Mouse (Mus musculus) heart, adult 2 months (tissue): ENCODE measurements around the gene Calcoco1. TPM values are rescaled to one million over a fixed set of nuclear protein-coding genes. Genes with fewer than 3 reads are reported as not detected.
A peak's percentile ranks its signal among the peaks of the same experiment; 100 is the strongest.

ENCODE experiments used
- DNase-seq, 2 experiments: peaks; one replicate each; pipeline ENCODE4 v3.0.0; 2021
- H3K27ac ChIP-seq: fragments of 200-600 bp; 2 replicates; pipeline ENCODE4 v1.8.1; 2022
- H3K27me3 ChIP-seq: fragments of 200-500 bp; 2 replicates; pipeline ENCODE4 v1.6.1; 2012; ENCODE audit warnings: mild to moderate bottlenecking, low read length, inconsistent platforms, mixed read lengths; ENCODE audit not compliant: control insufficient read depth, insufficient read depth
- H3K36me3 ChIP-seq: fragments of 200-500 bp; 2 replicates; pipeline ENCODE4 v1.6.1; 2012; ENCODE audit warnings: low read length, inconsistent platforms; ENCODE audit not compliant: control insufficient read depth, insufficient read depth
- H3K4me1 ChIP-seq: fragments of 200-500 bp; 2 replicates; pipeline ENCODE4 v1.6.1; 2011; ENCODE audit warnings: low read length; ENCODE audit not compliant: control insufficient read depth, insufficient read depth
- H3K4me3 ChIP-seq: fragments of 200-600 bp; 2 replicates; pipeline ENCODE4 v1.8.1; 2022
- H3K79me2 ChIP-seq: fragments of 200-500 bp; replicated peaks from 2 replicates; pipeline ENCODE4 v1.6.1; 2012; ENCODE audit warnings: mild to moderate bottlenecking, inconsistent platforms, low read length, moderate library complexity, mixed read lengths; ENCODE audit not compliant: control insufficient read depth, insufficient read depth
- H3K9ac ChIP-seq: fragments of 200-500 bp; 2 replicates; pipeline ENCODE4 v1.6.1; 2012; ENCODE audit warnings: low read depth, mild to moderate bottlenecking, control low read depth, inconsistent platforms, low read length, mixed read lengths
- CTCF ChIP-seq: fragments of 200-600 bp; IDR thresholded peaks from 2 replicates; pipeline ENCODE4 v1.8.1; 2022; ENCODE audit warnings: antibody characterized with exemption, mild to moderate bottlenecking, moderate library complexity
- EP300 ChIP-seq: fragments of 200-500 bp; IDR thresholded peaks from 2 replicates; pipeline ENCODE4 v1.6.1; 2011; ENCODE audit warnings: low read depth, low read length, control low read depth; ENCODE audit not compliant: insufficient read depth
- POLR2A ChIP-seq: fragments of 200-500 bp; IDR thresholded peaks from 2 replicates; pipeline ENCODE4 v1.6.1; 2011; ENCODE audit warnings: mild to moderate bottlenecking, low read depth, low read length, control low read depth; ENCODE audit not compliant: insufficient read depth
- WGBS: fragments of 180-500 bp; shearing (Covaris S2); methylation state at CpG from one replicate; pipeline ENCODE4 v1.1.7; 2018; 5-methylcytosine and 5-hydroxymethylcytosine counted together
- intact Hi-C: fragments of 180-260 bp; cut with DNase I; formaldehyde crosslinking; loops from one replicate; pipeline ENCODE4 v1.15.1; 2025
- polyA plus RNA-seq: library from polyadenylated mRNA; depleted of rRNA; stranded (reverse); fragments of >200 nt; gene quantifications from 2 replicates; pipeline ENCODE4 v1.2.3, GENCODE M21; 2012
- total RNA-seq, 2 experiments: library from RNA; stranded (reverse); gene quantifications; 2 replicates each; pipeline ENCODE4 v1.2.3; 2021

Gene Calcoco1
- total and polyA plus RNA-seq, 3 experiments: 98.0 to 124 (median 108) TPM

DNA sequence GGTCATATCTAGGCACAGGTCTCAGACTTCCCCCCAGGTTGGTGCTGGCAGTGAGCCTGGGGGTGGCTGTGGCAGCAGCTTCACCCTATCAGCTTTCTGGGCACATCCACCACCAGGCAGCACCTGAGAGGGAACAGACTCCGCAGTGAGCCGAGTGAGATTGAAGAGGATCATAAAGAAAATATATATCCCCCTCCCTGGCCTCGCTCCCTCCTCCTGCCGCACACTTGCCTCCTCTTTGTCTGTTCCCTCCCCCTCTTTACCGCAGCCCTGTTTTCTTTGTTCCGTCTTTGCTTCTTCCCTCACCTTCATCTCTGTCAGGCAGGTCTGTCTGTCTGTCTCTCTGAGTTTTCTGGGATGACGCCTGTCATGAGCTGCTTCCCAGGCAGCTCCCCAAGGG, 32.4 kb upstream of the Calcoco1 start:
- 57% methylated on average over 7 of the region's 7 CpGs for WGBS
- Histone ChIP-seq H3K9ac (no peak overlapping the region), H3K36me3 (no peaks in the 10 kb centered on the region), H3K79me2 (no peaks in the 10 kb centered on the region), H3K4me3 (no peak overlapping the region), H3K4me1 (no peaks in the 10 kb centered on the region), H3K27ac (no peak overlapping the region), H3K27me3 (peaks cover 2% of the 10 kb centered on the region; the same call in 1 of the 2 replicates)
- no peak for TF ChIP-seq EP300
- TF ChIP-seq CTCF: no peak
- TF ChIP-seq POLR2A: no peak
- intact Hi-C loops: no loop called here
- no peak for DNase-seq

DNA sequence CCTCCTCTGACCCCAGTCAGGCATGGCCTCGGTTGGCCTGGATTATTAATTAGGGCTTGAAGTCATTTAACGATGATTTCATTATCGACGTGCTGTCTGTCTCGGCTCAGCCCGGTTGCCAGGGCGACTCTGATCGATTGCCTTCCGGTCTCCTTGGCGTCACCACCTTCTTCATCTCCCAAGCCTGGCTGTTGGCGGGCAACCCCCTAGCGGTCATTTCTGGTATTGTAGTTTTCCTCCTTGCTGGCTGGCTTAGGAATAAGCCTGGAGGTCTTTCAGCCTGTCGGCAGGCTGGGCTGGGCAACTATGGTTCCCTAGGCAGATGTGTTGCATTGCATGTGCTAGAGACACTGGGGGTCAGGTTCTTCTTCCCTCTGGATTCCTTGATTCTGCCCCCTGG, 31.2 kb upstream of the Calcoco1 start:
- H3K4me1 ChIP-seq: no peaks in the 10 kb centered on the region
- H3K36me3 ChIP-seq: no peaks in the 10 kb centered on the region
- H3K9ac ChIP-seq: no peak overlapping the region
- intact Hi-C loops: no loop called here
- no peaks in the 10 kb centered on the region for H3K79me2 ChIP-seq
- WGBS: 15% methylated on average over 13 of the region's 13 CpGs
- TF ChIP-seq CTCF: peak; percentile 73
- TF ChIP-seq POLR2A: no peak
- no peak for DNase-seq
- no peak overlapping the region for H3K4me3 ChIP-seq
- H3K27ac ChIP-seq: no peak overlapping the region
- H3K27me3 ChIP-seq: peaks cover 2% of the 10 kb centered on the region; the same call in 1 of the 2 replicates

- Histone ChIP-seq H3K4me3 (no peak overlapping the region), H3K9ac (no peak overlapping the region), H3K4me1 (no peaks in the 10 kb centered on the region), H3K27me3 (peaks cover 2% of the 10 kb centered on the region; the same call in 1 of the 2 replicates), H3K27ac (no peak overlapping the region), H3K36me3 (no peaks in the 10 kb centered on the region), H3K79me2 (no peaks in the 10 kb centered on the region)
- 64% methylated on average over 1 of the region's 1 CpGs for WGBS
- TF ChIP-seq CTCF: no peak
- no peak for TF ChIP-seq EP300
- TF ChIP-seq POLR2A: no peak
- intact Hi-C loops: no loop called here
- no peak for DNase-seq
These were observed 30.2 kb upstream of the Calcoco1 start for GRCm38 (mm10) chr15:102752164-102752563.

- intact Hi-C loops: no loop called here
- no peak overlapping the region for H3K9ac ChIP-seq
- no peak for TF ChIP-seq CTCF
- no peak for TF ChIP-seq POLR2A
- no peak for TF ChIP-seq EP300
- peaks cover 2% of the 10 kb centered on the region; the same call in 1 of the 2 replicates for H3K27me3 ChIP-seq
- no peaks in the 10 kb centered on the region; the same call in 1 of the 2 replicates for H3K4me1 ChIP-seq
- no peak overlapping the region for H3K27ac ChIP-seq
- WGBS: 17% methylated on average over 5 of the region's 5 CpGs
- no peak overlapping the region for H3K4me3 ChIP-seq
- no peaks in the 10 kb centered on the region for H3K79me2 ChIP-seq
- no peaks in the 10 kb centered on the region for H3K36me3 ChIP-seq
- DNase-seq: no peak
These were observed 28.3 kb upstream of the Calcoco1 start for GRCm38 (mm10) chr15:102750241-102750640.

DNA sequence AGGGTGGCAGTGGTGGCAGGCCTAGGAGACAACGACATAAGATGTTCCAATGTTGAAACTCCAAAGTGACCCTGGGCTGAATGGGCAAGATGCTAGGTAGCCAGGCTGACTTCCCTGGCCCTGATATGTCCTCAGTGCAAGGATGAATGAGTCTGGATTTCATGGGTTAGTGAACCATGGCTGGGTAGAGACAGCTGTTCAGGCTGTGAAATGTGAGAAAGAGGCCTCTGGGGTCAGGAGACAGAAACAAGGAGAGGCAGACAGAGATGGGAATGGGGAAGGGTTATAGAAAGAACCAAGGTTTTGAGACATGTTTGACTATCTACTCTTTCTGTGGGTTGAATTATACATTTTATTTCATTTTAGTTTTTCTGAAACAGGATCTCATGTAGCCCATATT, 27.1 kb upstream of the Calcoco1 start:
- H3K4me1 ChIP-seq: no peaks in the 10 kb centered on the region; the same call in 1 of the 2 replicates
- WGBS: 96% methylated on average over 1 of the region's 1 CpGs
- TF ChIP-seq EP300 (no peak), CTCF (no peak), POLR2A (no peak)
- no peaks in the 10 kb centered on the region for H3K36me3 ChIP-seq
- no peaks in the 10 kb centered on the region; the same call in 1 of the 2 replicates for H3K27me3 ChIP-seq
- no peak overlapping the region for H3K4me3 ChIP-seq
- H3K27ac ChIP-seq: no peak overlapping the region
- no peak overlapping the region for H3K9ac ChIP-seq
- H3K79me2 ChIP-seq: no peaks in the 10 kb centered on the region
- intact Hi-C loops: no loop called here
- DNase-seq: no peak

DNA sequence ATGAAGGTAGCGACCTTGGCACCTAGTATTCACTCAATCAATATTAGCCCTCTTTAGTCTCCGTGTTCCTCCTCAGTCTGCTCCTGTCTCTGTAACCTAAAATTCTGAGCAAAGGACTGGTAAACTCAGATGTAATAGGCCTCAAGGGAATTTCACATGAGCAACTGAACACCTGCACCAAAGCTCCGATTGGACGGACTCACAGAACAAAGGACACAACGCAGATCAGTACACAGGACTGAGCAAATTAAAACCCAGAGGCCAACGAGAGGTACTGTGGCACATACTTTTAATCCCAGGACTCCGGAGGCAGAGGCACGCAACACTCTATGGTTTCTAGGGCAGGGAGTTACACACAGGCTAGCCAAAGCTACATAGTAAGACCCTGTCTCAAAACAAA, 25.9 kb upstream of the Calcoco1 start:
- Histone ChIP-seq H3K27ac (no peak overlapping the region), H3K36me3 (no peaks in the 10 kb centered on the region), H3K9ac (no peak overlapping the region), H3K4me3 (no peak overlapping the region), H3K79me2 (no peaks in the 10 kb centered on the region), H3K27me3 (peaks cover 2% of the 10 kb centered on the region; the same call in 1 of the 2 replicates), H3K4me1 (no peaks in the 10 kb centered on the region; the same call in 1 of the 2 replicates)
- intact Hi-C loops: no loop called here
- TF ChIP-seq POLR2A: no peak
- TF ChIP-seq CTCF: no peak
- TF ChIP-seq EP300: no peak
- no peak for DNase-seq
- WGBS: 77% methylated on average over 8 of the region's 8 CpGs
